Mouse (Mus musculus): ENCODE data around the gene Tbx2. TPM values are rescaled to one million over a fixed set of nuclear protein-coding genes. Genes with fewer than 3 reads are reported as not detected.
A peak's percentile ranks its signal among the peaks of the same experiment; 100 is the strongest.

The Tbx2 gene
- total RNA-seq, 1 experiment: 0.80 TPM

DNA sequence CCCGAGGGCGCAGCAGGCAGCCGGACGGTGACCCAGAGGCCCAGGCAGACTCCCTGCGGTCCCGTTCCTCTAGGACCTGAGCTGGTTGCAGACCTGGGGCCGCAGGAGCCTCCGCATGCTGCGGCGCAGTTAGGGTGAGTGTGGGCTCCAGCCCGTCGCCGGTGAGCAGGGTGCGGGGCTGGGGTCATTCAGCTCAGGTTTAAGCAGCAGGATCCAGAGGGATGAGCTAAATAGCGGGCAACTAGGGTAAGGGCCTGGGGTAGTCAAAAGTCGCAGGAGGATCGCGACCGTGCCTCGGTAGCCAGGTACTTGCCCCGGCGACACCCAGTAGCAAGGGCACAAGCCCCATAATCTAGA, 54.1 kb downstream of the Tbx2 start:
- Histone ChIP-seq H3K9ac (ENCODE audit: insufficient read depth, low read depth, low read length, poor library complexity, severe bottlenecking) (no peak overlapping the region), H3K4me1 (ENCODE audit: control insufficient read depth in 2 of 2, insufficient read depth in 2 of 2, low read length in 2 of 2, poor library complexity in 1 of 2) (peaks cover 0 to 11% of the 10 kb centered on the region in 2 experiments; a peak in 2 of 4 replicates), H3K36me3 (ENCODE audit: control insufficient read depth, insufficient read depth, low read length, poor library complexity, severe bottlenecking) (no peaks in the 10 kb centered on the region), H3K4me3 (ENCODE audit: insufficient read depth in 1 of 2, low read depth in 1 of 2, low read length in 2 of 2, poor library complexity in 1 of 2, severe bottlenecking in 1 of 2) (peak overlapping the region; percentile 45 to 56), H3K27ac (ENCODE audit: insufficient read depth, low read depth, low read length, poor library complexity, severe bottlenecking) (no peak overlapping the region), H3K9me3 (ENCODE audit: control insufficient read depth, insufficient read depth, low read depth, low read length) (no peaks in the 10 kb centered on the region)
- in situ Hi-C loops (cut with MboI; ENCODE audit: low sequenced_read_pairs in 2 of 2, unreplicated experiment in 2 of 2): loop anchor here (5.0 kb wide), 2 partner anchors 44 to 49 kb away; no protein-coding TSS in a partner anchor
- DNase-seq (ENCODE audit: low read depth, low spot score): no peak
- TF ChIP-seq HCFC1 (IDR thresholded peaks at IDR 0.05; ENCODE audit: borderline replicate concordance, insufficient read depth, low read length): no peak
- no peak for TF ChIP-seq CHD2 (IDR thresholded peaks at IDR 0.05; ENCODE audit: low read depth, low read length)
- TF ChIP-seq ZC3H11A (IDR thresholded peaks at IDR 0.05; ENCODE audit: borderline replicate concordance, low read depth, low read length): no peak
- no peak for TF ChIP-seq MAFK (IDR thresholded peaks at IDR 0.05; ENCODE audit: insufficient read depth, low read depth, low read length)
- TF ChIP-seq ZNF384 (IDR thresholded peaks at IDR 0.05; ENCODE audit: low read depth, low read length): no peak

DNA sequence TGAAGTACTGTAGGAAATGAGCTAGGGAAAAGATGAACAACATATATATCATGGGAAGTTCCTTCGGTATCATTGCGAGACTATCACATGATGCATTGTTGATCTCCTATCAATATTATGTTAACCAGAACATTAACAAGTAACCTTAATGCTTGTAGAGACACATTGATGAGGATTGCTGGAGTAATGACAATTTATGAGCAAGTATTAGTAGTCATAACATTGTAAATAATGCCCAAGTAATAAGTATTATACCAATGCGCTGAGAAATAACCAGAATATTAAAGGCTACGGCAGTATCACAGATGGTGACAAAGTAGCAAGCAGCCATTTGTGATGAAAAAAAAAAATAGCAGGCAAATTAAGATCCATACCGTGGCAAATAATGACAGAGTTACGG, 54.9 kb downstream of the Tbx2 start:
- Histone ChIP-seq H3K4me3 (ENCODE audit: insufficient read depth in 1 of 2, low read depth in 1 of 2, low read length in 2 of 2, poor library complexity in 1 of 2, severe bottlenecking in 1 of 2) (no peak overlapping the region), H3K4me1 (ENCODE audit: control insufficient read depth in 2 of 2, insufficient read depth in 2 of 2, low read length in 2 of 2, poor library complexity in 1 of 2) (peaks cover 0 to 11% of the 10 kb centered on the region in 2 experiments; a peak in 2 of 4 replicates)
- no peak for DNase-seq (ENCODE audit: low read depth, low spot score)

DNA sequence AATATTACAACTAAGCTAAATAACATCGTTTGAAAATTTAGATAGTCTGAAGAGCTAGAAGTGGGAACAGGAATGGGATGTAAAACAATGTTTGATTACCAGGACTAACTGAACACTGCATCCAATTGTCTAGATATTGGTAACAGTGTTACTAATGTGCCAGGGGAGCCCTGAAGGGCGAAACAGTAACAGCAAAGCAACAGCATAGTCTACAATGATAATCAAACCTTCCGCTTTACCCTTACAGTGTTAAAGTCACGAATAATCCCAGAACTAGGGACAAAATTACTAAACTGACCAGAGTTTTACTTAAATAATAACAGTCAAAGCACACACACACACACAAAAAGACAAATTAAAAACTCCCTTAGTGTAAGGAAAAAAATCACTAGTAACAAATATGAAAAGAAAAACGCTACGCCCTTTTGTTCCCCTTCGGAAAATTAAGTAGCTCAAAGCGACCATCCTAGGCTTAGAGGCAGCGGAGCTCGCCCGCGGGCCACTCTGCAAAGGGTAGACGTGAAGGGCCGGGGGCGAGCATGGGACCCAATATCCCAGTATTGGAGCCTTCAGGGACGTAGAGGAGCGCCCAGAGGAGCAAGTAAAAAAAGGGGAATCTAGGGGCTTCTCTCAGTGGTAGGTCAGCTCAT, 55.6 kb downstream of the Tbx2 start:
- Histone ChIP-seq H3K4me1 (ENCODE audit: control insufficient read depth in 2 of 2, insufficient read depth in 2 of 2, low read length in 2 of 2, poor library complexity in 1 of 2) (peaks cover 0 to 11% of the 10 kb centered on the region in 2 experiments; a peak in 2 of 4 replicates), H3K36me3 (ENCODE audit: control insufficient read depth, insufficient read depth, low read length, poor library complexity, severe bottlenecking) (no peaks in the 10 kb centered on the region), H3K4me3 (ENCODE audit: insufficient read depth in 1 of 2, low read depth in 1 of 2, low read length in 2 of 2, poor library complexity in 1 of 2, severe bottlenecking in 1 of 2) (no peak overlapping the region; a peak in 1 of 4 replicates), H3K27ac (ENCODE audit: insufficient read depth, low read depth, low read length, poor library complexity, severe bottlenecking) (no peak overlapping the region), H3K9me3 (ENCODE audit: control insufficient read depth, insufficient read depth, low read depth, low read length) (no peaks in the 10 kb centered on the region), H3K9ac (ENCODE audit: insufficient read depth, low read depth, low read length, poor library complexity, severe bottlenecking) (no peak overlapping the region)
- DNase-seq (ENCODE audit: low read depth, low spot score): no peak
- no peak for TF ChIP-seq ZC3H11A (IDR thresholded peaks at IDR 0.05; ENCODE audit: borderline replicate concordance, low read depth, low read length)
- in situ Hi-C loops (cut with MboI; ENCODE audit: low sequenced_read_pairs in 2 of 2, unreplicated experiment in 2 of 2): loop anchor here (5.0 kb wide), 2 partner anchors 46 to 51 kb away; no protein-coding TSS in a partner anchor

More for the DNA sequence above, 54.9 kb downstream of the Tbx2 start:
- no peak overlapping the region for H3K27ac ChIP-seq (ENCODE audit: insufficient read depth, low read depth, low read length, poor library complexity, severe bottlenecking)
- in situ Hi-C loops (cut with MboI; ENCODE audit: low sequenced_read_pairs in 2 of 2, unreplicated experiment in 2 of 2): loop anchor here (5.0 kb wide), 2 partner anchors 45 to 50 kb away; no protein-coding TSS in a partner anchor
- H3K9ac ChIP-seq (ENCODE audit: insufficient read depth, low read depth, low read length, poor library complexity, severe bottlenecking): no peak overlapping the region
- H3K9me3 ChIP-seq (ENCODE audit: control insufficient read depth, insufficient read depth, low read depth, low read length): no peaks in the 10 kb centered on the region
- H3K36me3 ChIP-seq (ENCODE audit: control insufficient read depth, insufficient read depth, low read length, poor library complexity, severe bottlenecking): no peaks in the 10 kb centered on the region
- TF ChIP-seq HCFC1 (IDR thresholded peaks at IDR 0.05; ENCODE audit: borderline replicate concordance, insufficient read depth, low read length): no peak
- no peak for TF ChIP-seq ZC3H11A (IDR thresholded peaks at IDR 0.05; ENCODE audit: borderline replicate concordance, low read depth, low read length)
- TF ChIP-seq ZNF384 (IDR thresholded peaks at IDR 0.05; ENCODE audit: low read depth, low read length): no peak
- TF ChIP-seq CHD2 (IDR thresholded peaks at IDR 0.05; ENCODE audit: low read depth, low read length): no peak
- TF ChIP-seq MAFK (IDR thresholded peaks at IDR 0.05; ENCODE audit: insufficient read depth, low read depth, low read length): no peak

- H3K27ac ChIP-seq (ENCODE audit: insufficient read depth, low read depth, low read length, poor library complexity, severe bottlenecking): no peak overlapping the region
- TF ChIP-seq ZC3H11A (IDR thresholded peaks at IDR 0.05; ENCODE audit: borderline replicate concordance, low read depth, low read length) (no peak), CHD2 (IDR thresholded peaks at IDR 0.05; ENCODE audit: low read depth, low read length) (no peak), MAFK (IDR thresholded peaks at IDR 0.05; ENCODE audit: insufficient read depth, low read depth, low read length) (no peak), ZNF384 (IDR thresholded peaks at IDR 0.05; ENCODE audit: low read depth, low read length) (no peak), HCFC1 (IDR thresholded peaks at IDR 0.05; ENCODE audit: borderline replicate concordance, insufficient read depth, low read length) (no peak)
- no peak for DNase-seq (ENCODE audit: low read depth, low spot score)
- no peaks in the 10 kb centered on the region for H3K36me3 ChIP-seq (ENCODE audit: control insufficient read depth, insufficient read depth, low read length, poor library complexity, severe bottlenecking)
- peaks cover 0 to 11% of the 10 kb centered on the region in 2 experiments; a peak in 2 of 4 replicates for H3K4me1 ChIP-seq (ENCODE audit: control insufficient read depth in 2 of 2, insufficient read depth in 2 of 2, low read length in 2 of 2, poor library complexity in 1 of 2)
- no peaks in the 10 kb centered on the region for H3K9me3 ChIP-seq (ENCODE audit: control insufficient read depth, insufficient read depth, low read depth, low read length)
- no peak overlapping the region for H3K9ac ChIP-seq (ENCODE audit: insufficient read depth, low read depth, low read length, poor library complexity, severe bottlenecking)
- in situ Hi-C loops (cut with MboI; ENCODE audit: low sequenced_read_pairs in 2 of 2, unreplicated experiment in 2 of 2): loop anchor here (5.0 kb wide), 2 partner anchors 46 to 51 kb away; no protein-coding TSS in a partner anchor
- peak overlapping the region in 1 of 2 experiments; percentile 18; a peak in 1 of 4 replicates for H3K4me3 ChIP-seq (ENCODE audit: insufficient read depth in 1 of 2, low read depth in 1 of 2, low read length in 2 of 2, poor library complexity in 1 of 2, severe bottlenecking in 1 of 2)
Measured at GRCm38 (mm10) chr11:85888451-85888961, 56.2 kb downstream of the Tbx2 start.

Measured in ES-E14 (cell line).